Mouse (Mus musculus): ENCODE data around the gene Rabgap1l. TPM values are rescaled to one million over a fixed set of nuclear protein-coding genes. Genes with fewer than 3 reads are reported as not detected.

The Rabgap1l gene
- total RNA-seq, 2 experiments from 2014 or later, result 124 to 126 TPM

- no peak for ATAC-seq (replicated peaks; ENCODE audit: low FRiP score, poor library complexity, severe bottlenecking)
Measured at GRCm38 (mm10) chr1:160790630-160791029, 2.4 kb downstream of the Rabgap1l start.

- no peak for ATAC-seq (replicated peaks; ENCODE audit: low FRiP score, poor library complexity, severe bottlenecking)
Measured at GRCm38 (mm10) chr1:160789876-160790275, 3.1 kb downstream of the Rabgap1l start.

DNA sequence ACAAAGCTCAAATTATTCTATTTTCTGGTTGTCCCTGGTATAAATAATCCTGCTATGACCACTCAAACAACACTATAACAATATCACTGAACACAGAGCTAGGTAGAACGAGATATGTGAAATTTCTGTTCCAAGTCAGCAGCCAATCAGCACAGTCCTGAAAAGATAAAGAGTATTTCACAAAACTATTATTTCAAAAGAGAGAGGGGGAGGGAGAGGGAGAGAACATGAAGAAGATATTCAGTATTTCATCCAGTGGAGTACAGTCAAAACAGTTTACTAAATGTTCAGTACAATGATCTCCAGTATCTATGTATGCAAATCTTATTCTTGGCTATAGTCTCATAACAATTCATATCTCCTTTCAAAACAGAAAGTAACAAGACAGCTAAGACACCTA, 5.1 kb downstream of the Rabgap1l start:
- ATAC-seq (replicated peaks; ENCODE audit: low FRiP score, poor library complexity, severe bottlenecking), result no peak

- no peak for ATAC-seq (replicated peaks; ENCODE audit: low FRiP score, poor library complexity, severe bottlenecking)
Measured at GRCm38 (mm10) chr1:160787164-160787563, 5.8 kb downstream of the Rabgap1l start.

GRCm38 (mm10) chr1:160786571-160786970, 6.4 kb downstream of the Rabgap1l start:
- no peak for ATAC-seq (replicated peaks; ENCODE audit: low FRiP score, poor library complexity, severe bottlenecking)

GRCm38 (mm10) chr1:160785681-160786225, 7.3 kb downstream of the Rabgap1l start:
- ATAC-seq (replicated peaks; ENCODE audit: low FRiP score, poor library complexity, severe bottlenecking), result no peak

DNA sequence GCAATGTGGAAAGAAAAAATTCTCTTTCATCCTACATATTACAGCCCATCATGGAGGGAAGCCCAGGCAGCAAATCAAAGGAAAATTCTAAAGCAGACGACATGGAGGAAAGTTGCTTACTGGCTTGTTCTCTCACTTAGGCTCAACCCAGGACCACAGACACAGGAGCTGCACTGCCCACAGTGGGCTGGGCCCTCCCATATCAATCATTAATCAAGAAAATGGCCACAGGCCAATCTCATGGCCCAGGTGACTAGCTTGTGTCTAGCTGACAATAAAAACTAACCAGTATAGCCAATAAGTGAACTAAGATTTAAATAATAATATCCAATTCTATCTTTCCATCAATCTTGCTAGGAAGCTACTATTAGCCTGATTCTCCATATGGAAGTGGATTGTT, 8.9 kb downstream of the Rabgap1l start:
- no peak for ATAC-seq (replicated peaks; ENCODE audit: low FRiP score, poor library complexity, severe bottlenecking)

- ATAC-seq (replicated peaks; ENCODE audit: low FRiP score, poor library complexity, severe bottlenecking), result no peak
Measured at GRCm38 (mm10) chr1:160774166-160774565, 18.8 kb downstream of the Rabgap1l start.

DNA sequence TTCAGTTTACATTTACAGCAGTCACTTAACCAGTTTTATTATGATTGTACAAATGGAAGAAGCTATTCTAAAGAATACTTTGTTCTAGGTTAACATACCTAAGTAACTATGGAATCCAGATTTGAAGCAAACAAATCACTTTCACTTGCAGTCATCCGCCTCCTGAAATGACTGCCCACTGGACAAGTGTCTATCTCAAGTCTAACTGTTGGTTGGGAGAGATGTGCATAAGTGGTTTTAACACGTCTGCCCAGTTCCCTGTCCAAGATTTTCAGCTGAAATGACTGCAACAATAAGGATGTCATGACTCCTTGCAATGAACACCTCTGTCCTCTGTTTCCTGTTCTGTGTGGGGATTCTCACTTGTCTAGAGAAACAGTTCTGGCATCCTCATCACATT, 27.4 kb downstream of the Rabgap1l start:
- ATAC-seq (replicated peaks; ENCODE audit: low FRiP score, poor library complexity, severe bottlenecking), result no peak

DNA sequence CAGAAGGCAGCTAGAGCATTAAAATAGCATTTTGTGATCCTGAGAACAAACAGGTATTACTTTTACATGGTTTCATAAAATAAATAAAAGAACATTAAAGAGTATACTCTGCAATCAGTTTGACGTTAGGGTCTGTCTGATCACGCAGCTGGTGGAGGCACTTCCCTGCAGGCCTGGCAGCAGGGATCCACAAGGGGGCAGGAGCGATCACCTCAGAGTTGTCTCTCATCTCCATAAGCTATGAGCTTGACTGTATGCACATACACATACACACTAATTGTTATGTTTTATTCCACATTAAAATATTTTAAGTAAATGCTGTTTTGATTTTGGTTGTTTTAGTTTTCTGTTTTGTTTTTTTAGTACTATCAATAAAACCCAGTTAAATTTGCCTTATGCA, 34.8 kb downstream of the Rabgap1l start:
- peak; percentile 94 for ATAC-seq (replicated peaks; ENCODE audit: low FRiP score, poor library complexity, severe bottlenecking)

- no peak for ATAC-seq (replicated peaks; ENCODE audit: low FRiP score, poor library complexity, severe bottlenecking)
Measured at GRCm38 (mm10) chr1:160755359-160755758, 37.7 kb downstream of the Rabgap1l start.

DNA sequence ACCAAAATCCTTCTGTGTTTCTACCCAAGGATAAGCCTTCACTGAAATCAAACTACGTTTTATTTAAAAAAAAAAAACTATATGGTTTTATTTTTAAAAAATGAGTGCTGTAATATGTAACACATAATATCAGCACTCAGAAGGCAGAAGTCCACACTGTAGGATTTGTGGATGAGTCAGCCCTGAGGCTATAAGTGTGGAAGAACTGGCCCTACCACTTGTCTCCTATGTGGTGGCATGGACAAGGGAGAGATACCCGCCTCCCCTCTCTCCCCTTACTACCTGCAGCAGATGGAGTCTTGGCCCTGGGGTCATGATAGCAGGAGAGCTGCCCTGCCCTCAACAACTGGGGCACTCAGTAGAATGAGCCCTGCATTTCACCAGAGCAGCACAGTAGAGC, 42.4 kb downstream of the Rabgap1l start:
- 0 out of 2 replicates have a peak, but pooled peaks have one; percentile 30 for ATAC-seq (replicated peaks; ENCODE audit: low FRiP score, poor library complexity, severe bottlenecking)

- no peak for ATAC-seq (replicated peaks; ENCODE audit: low FRiP score, poor library complexity, severe bottlenecking)
Measured at GRCm38 (mm10) chr1:160746786-160747185, 46.2 kb downstream of the Rabgap1l start.

DNA sequence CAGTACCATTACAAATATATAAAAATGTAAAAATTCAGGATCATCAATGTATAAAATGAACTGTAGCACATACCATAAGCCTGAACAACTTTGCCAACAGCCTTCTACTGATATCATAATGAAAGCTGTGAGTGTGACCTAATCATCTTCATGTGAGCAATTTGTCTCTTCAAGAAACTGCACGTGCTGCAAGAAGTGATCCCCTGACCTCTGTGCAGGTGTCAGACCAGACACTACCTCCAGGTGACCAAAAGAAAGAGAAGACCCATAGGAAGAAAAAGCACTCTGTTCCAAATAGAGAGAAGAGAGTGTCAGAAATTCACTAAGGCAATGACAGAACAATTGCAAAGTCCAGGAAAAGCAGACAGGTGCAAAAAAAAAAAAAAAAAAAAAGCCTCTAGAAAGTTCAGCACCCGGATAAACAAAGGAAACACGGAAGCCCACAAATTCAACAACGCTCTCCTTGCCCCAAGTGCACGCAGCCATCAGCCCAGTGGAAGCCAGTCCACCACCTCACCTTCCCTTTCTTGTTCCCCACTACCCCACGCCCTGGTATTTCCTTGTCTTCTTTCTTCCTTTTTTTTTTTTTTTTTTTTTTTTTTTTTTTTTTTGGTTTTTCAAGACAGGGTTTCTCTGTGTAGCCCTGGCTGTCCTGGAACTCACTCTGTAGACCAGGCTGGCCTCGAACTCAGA, 47.6 kb downstream of the Rabgap1l start:
- no peak for ATAC-seq (replicated peaks; ENCODE audit: low FRiP score, poor library complexity, severe bottlenecking)

DNA sequence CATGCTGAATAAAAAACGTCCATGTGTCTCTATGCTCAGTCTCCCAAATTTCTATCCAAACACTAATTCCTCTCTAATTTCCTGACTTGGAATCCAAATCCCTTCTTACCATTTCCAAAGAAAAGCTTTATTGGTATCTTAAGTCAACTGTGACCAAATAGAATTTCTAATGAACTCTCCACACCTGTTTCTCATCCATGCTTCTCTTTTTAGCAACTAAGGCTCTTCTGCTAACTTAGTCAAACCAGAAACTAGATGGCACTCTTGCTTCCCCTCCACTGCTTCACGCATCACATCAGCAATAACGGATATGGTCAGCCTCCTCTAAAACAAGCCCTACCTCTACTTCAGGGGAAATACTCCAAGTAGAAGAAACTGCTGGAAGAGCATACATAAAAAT, 49.0 kb downstream of the Rabgap1l start:
- no peak for ATAC-seq (replicated peaks; ENCODE audit: low FRiP score, poor library complexity, severe bottlenecking)

DNA sequence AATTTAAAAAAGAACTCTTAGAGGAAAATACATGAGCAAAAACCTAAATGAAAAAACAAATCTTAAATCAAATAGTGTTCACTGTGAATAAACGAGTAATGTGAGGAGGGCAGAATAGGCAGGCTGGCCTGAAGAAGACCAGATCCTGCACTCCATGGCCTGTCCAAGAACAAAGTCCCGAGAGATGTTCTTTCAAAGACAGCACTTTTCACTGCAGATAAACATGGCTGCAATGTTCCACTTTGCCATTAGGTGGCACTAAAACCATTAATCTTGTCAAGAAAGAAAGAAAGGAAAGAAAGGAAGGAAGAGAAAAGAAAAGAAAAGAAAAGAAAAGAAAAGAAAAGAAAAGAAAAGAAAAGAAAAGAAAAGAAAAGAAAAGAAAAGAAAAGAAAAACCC, 49.8 kb downstream of the Rabgap1l start:
- ATAC-seq (replicated peaks; ENCODE audit: low FRiP score, poor library complexity, severe bottlenecking), result peak; percentile 63; the same call in 1 of the 2 replicates

DNA sequence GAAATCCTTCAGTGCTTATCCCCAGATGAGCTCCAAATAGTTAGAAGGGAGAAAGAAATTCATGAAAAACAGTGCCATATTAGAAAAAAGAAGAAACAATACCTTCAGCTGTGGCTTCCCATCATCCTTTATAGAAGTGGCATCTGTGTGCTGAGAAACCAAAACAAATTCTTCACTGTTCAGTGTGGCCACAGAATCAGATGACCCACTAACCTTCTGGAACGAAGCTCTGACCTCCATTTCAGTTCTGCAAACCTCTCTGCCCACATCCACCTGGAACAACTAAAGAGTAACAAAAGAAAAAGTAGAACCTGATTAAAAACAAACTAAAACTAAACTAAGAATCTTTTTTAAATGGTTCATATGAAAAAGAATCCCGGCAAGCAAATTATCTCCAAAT, 52.4 kb downstream of the Rabgap1l start:
- ATAC-seq (replicated peaks; ENCODE audit: low FRiP score, poor library complexity, severe bottlenecking), result no peak

DNA sequence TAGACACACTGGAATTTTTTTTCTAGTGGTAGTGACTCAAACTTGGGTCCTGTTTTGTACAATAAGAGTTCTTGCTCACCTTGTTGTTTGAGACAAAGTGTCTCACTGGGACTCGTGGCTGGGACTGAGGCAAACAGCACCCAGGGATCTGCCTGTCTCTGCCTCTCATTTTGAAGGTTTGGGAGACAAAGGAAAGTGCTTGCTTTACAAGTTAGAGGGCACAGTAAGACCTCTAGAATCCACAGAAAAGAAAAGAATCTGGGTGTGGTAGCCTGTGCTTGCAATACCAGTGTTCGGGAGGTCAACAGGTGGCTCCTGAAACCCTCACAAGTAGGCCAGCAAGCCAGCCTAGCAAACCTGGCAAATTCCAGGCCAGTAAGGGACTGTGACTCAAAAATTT, 58.3 kb downstream of the Rabgap1l start:
- no peak for ATAC-seq (replicated peaks; ENCODE audit: low FRiP score, poor library complexity, severe bottlenecking)

GRCm38 (mm10) chr1:160729944-160730343, 63.1 kb downstream of the Rabgap1l start:
- no peak for ATAC-seq (replicated peaks; ENCODE audit: low FRiP score, poor library complexity, severe bottlenecking)

- no peak for ATAC-seq (replicated peaks; ENCODE audit: low FRiP score, poor library complexity, severe bottlenecking)
Measured at GRCm38 (mm10) chr1:160717742-160718141, 75.3 kb downstream of the Rabgap1l start.

- no peak for ATAC-seq (replicated peaks; ENCODE audit: low FRiP score, poor library complexity, severe bottlenecking)
Measured at GRCm38 (mm10) chr1:160714685-160715084, 78.3 kb downstream of the Rabgap1l start.

DNA sequence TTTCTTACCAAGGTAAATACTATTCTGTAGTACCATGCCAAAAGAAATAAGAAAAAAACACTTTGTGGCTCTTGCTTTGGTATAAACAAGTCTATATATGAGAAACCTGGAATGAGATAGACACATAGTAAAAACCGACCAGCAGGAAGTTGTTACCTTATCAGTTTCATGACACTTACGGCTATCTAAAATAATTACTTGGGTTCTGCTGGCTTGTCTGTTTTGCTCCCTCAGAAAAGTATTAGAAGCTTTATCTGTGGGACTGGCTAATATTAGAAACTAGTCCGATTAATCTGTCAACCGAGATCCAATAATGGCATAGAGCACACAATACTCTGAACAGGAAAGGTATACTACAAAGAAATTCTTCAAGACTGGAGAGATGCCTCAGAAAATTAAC, 79.1 kb downstream of the Rabgap1l start:
- no peak for ATAC-seq (replicated peaks; ENCODE audit: low FRiP score, poor library complexity, severe bottlenecking)
